Mouse (Mus musculus) left cerebral cortex, adult 2 months (tissue): ENCODE data around the gene Vmn2r32. TPM values are rescaled to one million over a fixed set of nuclear protein-coding genes. Genes with fewer than 3 reads are reported as not detected.
"Not testable (repeated sequence)": the region's sequence is repeated elsewhere in the genome, so short reads cannot be mapped to it uniquely, and the experiment has no call there.

ENCODE experiments used
- DNase-seq, 2 experiments: peaks; one replicate each; pipeline ENCODE4 v3.0.0; 2021 to 2022; ENCODE audit warnings: low spot score in 2 of 2, mixed read lengths in 1 of 2; ENCODE audit errors: extremely low spot score in 1 of 2
- H3K27ac ChIP-seq: fragments of 200-600 bp; 2 replicates; pipeline ENCODE4 v1.8.1; 2022
- H3K4me3 ChIP-seq: fragments of 200-600 bp; 2 replicates; pipeline ENCODE4 v1.8.1; 2022
- intact Hi-C: fragments of 180-260 bp; cut with DNase I; formaldehyde crosslinking; loops from one replicate; pipeline ENCODE4 v1.15.1; 2025
- long read RNA-seq, 2 experiments: library from polyadenylated mRNA; stranded (forward); transcript quantifications; one replicate each; pipeline ENCODE4 v2.0.0; 2021; ENCODE audit warnings: borderline mapping rate in 2 of 2
- total RNA-seq, 2 experiments: library from RNA; stranded (reverse); gene quantifications; 2 replicates each; pipeline ENCODE4 v1.2.3; 2021

The Vmn2r32 gene
- not detected for total RNA-seq
- long read RNA-seq, experiment 1, result 0 reads
- long read RNA-seq, experiment 2, result 0 reads

DNA sequence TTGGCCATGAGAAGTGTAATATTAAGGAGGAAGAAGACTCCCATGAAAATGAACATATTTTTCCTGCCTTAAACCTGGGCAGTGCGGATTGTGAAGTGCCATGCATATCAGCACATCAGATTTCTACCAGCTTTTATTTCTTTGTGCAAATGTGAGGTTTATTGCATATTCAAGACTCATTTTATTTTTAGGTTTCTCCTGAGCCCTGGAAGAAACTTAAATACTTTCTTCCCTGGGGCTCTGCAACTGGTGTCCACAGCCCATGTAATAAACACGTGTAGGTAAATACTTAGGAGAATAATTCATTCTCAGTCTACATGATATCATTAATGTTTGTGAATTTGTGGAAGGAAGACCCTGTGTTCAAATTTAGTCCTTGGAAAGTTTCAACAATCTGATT lies at the start of gene Vmn2r32:
Gene Vmn2r32 (minus strand): TSS at position 101 of the 400 bp plus-strand sequence.
- intact Hi-C loops, H3K27ac ChIP-seq, DNase-seq: not testable (repeated sequence)

More for the DNA sequence above, at the start of gene Vmn2r32:
- H3K4me3 ChIP-seq, result not testable (repeated sequence)

Other genes starting within 250 kb of the Vmn2r32 start
- gene Vmn2r29, start 232.7 kb downstream of the Vmn2r32 start, total RNA-seq, result 1 to 10 TPM; 2.1 to 2.2 TPM
- gene Gm45844, start 201.7 kb downstream of the Vmn2r32 start, total RNA-seq, result 10 to 100 TPM; 11.4 to 12.1 TPM
- 100 to 1,000 TPM; 131 to 137 TPM for gene Clcn4, start 179.2 kb downstream of the Vmn2r32 start, total RNA-seq
- gene Vmn2r30, start 142.4 kb downstream of the Vmn2r32 start, total RNA-seq, result under 1 TPM in 1 of 2 experiments, not detected in 1; 0.18 TPM
- not detected for gene Gm45783, start 105.4 kb downstream of the Vmn2r32 start, total RNA-seq
- not detected for gene Vmn2r31, start 80.3 kb downstream of the Vmn2r32 start, total RNA-seq
- not detected for gene Vmn2r33, start 86.8 kb upstream of the Vmn2r32 start, total RNA-seq
- gene Vmn2r34, start 209.5 kb upstream of the Vmn2r32 start, total RNA-seq, result not detected